Mouse (Mus musculus) brain, embryonic 14.5 days (tissue): ENCODE results near the gene Grid2ip.

Experiments used
- CTCF ChIP-seq: fragments of 200-500 bp; IDR thresholded peaks from 2 replicates; pipeline ENCODE4 v1.5.1; 2012; ENCODE audit warnings: inconsistent platforms, mild to moderate bottlenecking, moderate library complexity, borderline replicate concordance; ENCODE audit not compliant: insufficient read depth, insufficient read length; ENCODE audit errors: extremely low read depth
- POLR2A ChIP-seq: fragments of 200-500 bp; IDR thresholded peaks from 2 replicates; pipeline ENCODE4 v1.6.1; 2012; ENCODE audit warnings: mild to moderate bottlenecking, inconsistent platforms, borderline replicate concordance; ENCODE audit not compliant: poor library complexity, insufficient read depth, insufficient read length, severe bottlenecking; ENCODE audit errors: extremely low read depth

- TF ChIP-seq POLR2A = no peak
- TF ChIP-seq CTCF = no peak
Measured at GRCm38 (mm10) chr5:143401556-143401955, 44.4 kb downstream of the Grid2ip start.
